Mouse (Mus musculus) megakaryocyte, adult 5-6 weeks (primary cell): Measurements from ENCODE around the gene Usp6nl. TPM values are rescaled to one million over a fixed set of nuclear protein-coding genes. Genes with fewer than 3 reads are reported as not detected.

Source experiments
- total RNA-seq, 2 experiments: library from RNA; stranded (forward) in 1 of 2; stranded (reverse) in 1 of 2; fragments of 153-499, 151-499 nt in 1 of 2; fragments of 221-1000, 200-1000 nt in 1 of 2; gene quantifications; 2 replicates each; pipeline versions ENCODE4 v1.2.3 to v1.2.4; 2015 to 2017

The Usp6nl gene
- total RNA-seq, 2 experiments from 2014 or later, result 6.1 to 8.2 TPM

Other genes with a start within 250 kb of the Usp6nl start
- not detected in 2 replicates for gene Proser2, start 192.5 kb upstream of the Usp6nl start, total RNA-seq (2015)
- gene Proser2, start 192.5 kb upstream of the Usp6nl start, total RNA-seq (2017), result 0.15 TPM in 1 of 2 replicates, not detected in the other
- 0.18 and 1.2 TPM in 2 replicates for gene Echdc3, start 109.6 kb upstream of the Usp6nl start, total RNA-seq (2015)
- gene Echdc3, start 109.6 kb upstream of the Usp6nl start, total RNA-seq (2017), result not detected in 2 replicates